Mouse (Mus musculus) NIH3T3 (cell line): Measurements from ENCODE around the gene Gpd1.
"Not testable (repeated sequence)": the region's sequence is repeated elsewhere in the genome, so short reads cannot be mapped to it uniquely, and the experiment has no call there.

Experiments
- DNase-seq: peaks from one replicate; pipeline ENCODE4 v3.0.0-alpha.2; 2012; ENCODE audit warnings: low read depth

Gene Gpd1

GRCm38 (mm10) chr15:99701640-99701998 lies 15.7 kb upstream of the Gpd1 start:
- DNase-seq = not testable (repeated sequence)

- peak; percentile 97 for DNase-seq
These were observed 15.1 kb upstream of the Gpd1 start, which contains the start of gene Smarcd1 for GRCm38 (mm10) chr15:99701999-99702900. Gene Smarcd1, plus strand, starts transcription at chr15:99702129.

DNA sequence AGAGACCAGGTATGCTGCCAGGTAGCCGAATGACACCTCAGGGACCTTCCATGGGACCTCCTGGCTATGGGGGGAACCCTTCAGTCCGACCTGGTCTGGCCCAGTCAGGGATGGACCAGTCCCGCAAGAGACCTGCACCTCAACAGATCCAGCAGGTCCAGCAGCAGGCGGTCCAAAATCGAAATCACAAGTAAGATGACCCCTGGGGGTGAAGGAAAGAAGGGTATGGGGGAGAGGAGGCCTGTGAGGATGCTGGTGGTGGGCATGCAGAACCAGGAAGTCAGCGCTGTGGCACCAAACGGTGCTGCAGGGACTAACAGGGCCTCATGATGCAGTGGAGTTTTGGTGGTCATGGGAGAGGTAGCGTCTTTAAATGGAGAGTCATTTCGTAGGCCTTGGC lies 14.2 kb upstream of the Gpd1 start:
- DNase-seq = no peak

DNA sequence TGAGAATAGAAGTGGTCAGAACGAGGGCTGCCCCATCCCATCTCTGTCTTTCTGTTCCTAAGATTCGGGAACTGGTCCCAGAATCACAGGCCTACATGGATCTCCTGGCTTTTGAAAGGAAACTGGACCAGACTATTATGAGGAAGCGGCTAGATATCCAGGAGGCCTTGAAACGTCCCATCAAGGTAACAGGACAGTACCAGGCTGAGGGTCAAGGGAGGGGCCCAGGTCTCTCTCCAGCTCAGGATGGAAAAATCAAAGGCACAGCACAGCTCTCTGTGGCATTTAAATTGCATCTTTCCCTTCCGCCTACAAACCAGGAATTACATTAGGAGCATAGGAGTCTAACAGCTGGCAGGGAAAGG lies 13.7 kb upstream of the Gpd1 start:
- no peak for DNase-seq

DNA sequence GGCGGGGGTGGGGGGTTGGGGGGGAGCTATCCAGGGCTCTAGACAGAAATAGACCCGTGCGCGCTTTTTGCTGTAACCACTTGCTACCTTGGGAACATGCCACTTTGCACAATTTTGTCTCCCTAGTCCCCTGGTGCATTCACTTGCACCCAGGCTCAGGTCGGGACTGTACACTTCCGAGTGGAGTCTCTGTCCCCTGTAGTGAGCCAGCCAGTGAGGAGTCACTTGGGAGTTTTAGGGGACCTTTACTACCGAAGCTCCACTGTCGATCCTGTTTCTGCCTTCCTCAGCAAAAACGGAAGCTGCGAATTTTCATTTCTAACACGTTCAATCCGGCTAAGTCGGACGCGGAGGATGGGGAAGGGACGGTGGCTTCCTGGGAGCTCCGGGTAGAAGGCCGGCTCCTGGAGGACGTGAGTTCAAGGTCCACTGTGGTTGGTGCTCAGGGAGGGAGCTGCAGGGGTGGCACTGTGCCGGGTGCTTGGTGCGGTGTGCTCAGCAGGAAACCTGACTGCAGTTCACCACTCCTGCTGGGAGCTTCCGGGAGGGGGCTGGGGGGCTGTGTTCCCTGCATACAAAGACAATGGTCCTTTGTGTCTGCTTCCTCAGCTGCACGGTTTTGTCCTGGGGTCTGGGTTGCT lies 13.2 kb upstream of the Gpd1 start:
- no peak for DNase-seq

- DNase-seq = peak; percentile 52
These were observed 12.4 kb upstream of the Gpd1 start for GRCm38 (mm10) chr15:99704881-99705280.

DNA sequence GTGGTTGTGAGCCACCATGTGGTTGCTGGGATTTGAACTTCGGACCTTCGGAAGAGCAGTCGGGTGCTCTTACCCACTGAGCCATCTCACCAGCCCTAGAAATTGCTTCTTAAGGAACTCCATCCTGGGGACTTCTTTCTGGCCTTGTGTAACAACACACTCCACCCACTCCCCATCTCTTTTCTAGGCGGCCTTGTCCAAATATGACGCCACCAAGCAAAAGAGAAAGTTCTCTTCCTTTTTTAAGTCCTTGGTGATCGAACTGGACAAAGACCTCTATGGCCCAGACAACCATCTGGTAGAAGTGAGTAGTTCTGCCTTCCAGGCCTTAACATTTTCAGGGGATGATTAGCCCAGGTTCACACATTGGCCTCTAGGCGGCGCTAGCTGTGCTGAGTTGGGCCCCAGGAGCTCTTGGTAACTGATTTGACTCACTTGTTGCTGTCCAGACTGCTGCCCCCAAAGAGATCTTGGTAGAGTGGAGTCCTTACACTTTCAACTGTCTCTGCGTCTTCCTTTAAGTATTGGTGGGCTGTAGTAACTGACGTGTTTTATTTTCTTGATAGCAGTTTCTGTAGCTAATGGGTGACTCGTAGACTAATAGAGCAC lies 11.8 kb upstream of the Gpd1 start, which contains the start of gene Gm17349:
TSS of gene Gm17349 (minus strand) at position 51 of the 609 bp plus-strand sequence.
- peak; percentile 90 for DNase-seq

GRCm38 (mm10) chr15:99708176-99708575 lies 9.1 kb upstream of the Gpd1 start:
- no peak for DNase-seq

GRCm38 (mm10) chr15:99710221-99711190 lies 6.8 kb upstream of the Gpd1 start:
- no peak for DNase-seq

GRCm38 (mm10) chr15:99711491-99711890 lies 5.8 kb upstream of the Gpd1 start:
- DNase-seq = no peak

- DNase-seq = no peak
These were observed 4.4 kb upstream of the Gpd1 start for GRCm38 (mm10) chr15:99712666-99713559.

GRCm38 (mm10) chr15:99713569-99713968 lies 3.7 kb upstream of the Gpd1 start:
- no peak for DNase-seq

DNA sequence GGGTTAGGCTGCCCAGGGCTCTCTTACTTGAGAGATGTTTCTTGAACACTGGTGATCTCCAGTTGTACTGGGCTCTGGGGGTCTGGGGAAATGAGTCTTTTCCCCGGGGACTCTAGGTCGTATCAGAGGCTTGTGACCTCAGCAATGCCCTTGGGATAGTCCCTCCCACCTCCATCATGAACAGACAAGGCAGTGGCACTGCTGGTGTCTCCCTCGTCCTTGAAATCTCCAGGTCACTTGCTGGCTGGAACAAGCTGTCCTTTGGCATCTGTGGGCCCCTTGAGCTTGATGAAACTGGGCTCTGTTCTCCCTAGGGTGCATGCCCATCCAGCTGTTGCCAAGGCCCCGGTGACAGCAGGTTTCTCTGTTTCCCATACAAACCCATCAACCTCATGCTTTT lies 3.1 kb upstream of the Gpd1 start:
- no peak for DNase-seq

- peak; percentile 83 for DNase-seq
These were observed 2.5 kb upstream of the Gpd1 start for GRCm38 (mm10) chr15:99714858-99715257.

DNA sequence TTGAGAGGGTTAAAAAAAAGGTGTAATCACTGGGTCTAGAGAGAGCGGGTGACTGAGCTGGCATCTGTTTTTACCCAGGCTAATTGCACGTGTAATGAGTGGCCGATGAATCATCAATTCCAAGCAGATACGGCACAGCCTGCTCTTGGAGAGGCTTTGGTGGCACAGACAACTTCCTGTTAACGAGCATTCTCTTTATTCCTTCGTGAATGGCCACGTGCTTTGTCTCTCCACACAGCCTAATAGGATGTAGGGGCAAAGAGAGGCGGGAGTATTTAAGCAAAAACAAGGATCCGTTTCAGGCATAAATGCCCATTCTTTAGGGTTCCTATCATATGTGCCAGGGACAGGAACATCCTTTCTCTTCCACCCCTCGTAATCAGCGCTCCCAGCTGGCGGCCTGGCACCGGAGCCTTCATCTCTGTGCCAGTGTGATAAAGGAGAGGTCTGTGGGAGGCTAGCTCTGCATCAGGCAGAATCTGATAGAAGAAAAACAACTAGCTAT lies 1.9 kb upstream of the Gpd1 start:
- no peak for DNase-seq

DNA sequence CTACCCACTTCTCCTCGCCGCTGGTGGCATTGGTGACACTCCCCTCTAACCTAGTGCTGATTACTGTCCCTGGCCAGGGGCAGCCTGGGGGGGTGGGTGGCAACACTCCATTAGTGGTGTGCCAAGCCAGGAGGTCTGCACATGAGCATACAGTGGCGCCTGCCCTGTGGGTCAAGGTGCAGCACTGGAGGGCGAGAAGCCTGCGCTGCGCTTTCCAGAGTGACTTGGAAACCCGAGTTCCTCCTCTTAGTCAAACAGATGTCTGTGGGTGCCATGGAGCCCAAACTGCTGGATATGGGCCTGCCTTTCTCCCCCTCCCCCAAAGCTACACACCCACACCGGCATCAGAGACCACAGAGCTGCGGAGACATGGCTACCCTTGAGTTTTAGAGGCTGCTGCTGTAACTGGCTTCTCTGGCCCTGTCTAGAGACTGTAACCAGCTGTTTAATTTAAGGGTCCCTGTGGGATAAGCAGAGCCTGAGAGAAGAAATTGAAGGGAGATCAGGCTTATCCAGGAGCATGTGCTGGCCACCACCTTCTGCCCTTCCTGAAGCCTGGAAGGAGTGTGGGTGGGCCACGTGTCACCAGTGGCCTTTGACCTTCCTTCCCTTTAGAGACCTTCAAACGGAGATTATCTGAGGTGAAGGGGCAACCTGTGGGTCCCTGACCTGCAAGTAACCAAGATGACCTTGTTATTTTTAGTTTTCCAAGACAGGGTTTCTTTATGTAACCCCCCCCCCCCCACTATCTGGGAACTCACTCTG lies 1.2 kb upstream of the Gpd1 start:
- no peak for DNase-seq

- no peak for DNase-seq
These were observed 501 bp upstream of the Gpd1 start for GRCm38 (mm10) chr15:99716814-99717213.

DNA sequence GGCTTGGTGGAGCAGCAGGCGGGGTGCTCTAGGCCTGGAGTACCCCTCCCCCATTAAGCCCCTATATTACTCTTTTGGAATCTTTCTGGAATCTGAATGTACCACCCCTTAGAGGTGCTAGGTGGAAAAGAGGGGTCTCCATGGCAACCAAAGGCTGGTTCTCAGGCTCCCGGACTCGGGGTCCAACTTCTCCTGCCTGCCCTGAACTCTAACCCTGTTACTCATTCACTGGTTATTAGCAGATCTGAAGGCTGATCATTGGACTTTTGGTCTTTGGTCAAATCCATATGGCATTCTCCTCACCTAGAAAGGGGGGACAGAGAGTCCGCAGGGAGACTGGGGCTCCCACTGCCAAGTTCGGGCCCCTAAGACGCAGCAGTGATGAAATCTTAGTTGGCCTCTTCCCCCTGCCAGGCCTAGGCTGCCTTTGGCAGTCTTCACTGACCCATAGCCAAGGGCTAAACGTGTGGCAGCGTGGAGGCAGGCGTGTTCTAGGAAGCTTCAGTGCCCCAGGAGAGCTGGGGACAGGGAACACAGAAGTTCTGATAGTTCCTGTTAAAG lies 1.2 kb downstream of the Gpd1 start:
- DNase-seq = no peak

DNA sequence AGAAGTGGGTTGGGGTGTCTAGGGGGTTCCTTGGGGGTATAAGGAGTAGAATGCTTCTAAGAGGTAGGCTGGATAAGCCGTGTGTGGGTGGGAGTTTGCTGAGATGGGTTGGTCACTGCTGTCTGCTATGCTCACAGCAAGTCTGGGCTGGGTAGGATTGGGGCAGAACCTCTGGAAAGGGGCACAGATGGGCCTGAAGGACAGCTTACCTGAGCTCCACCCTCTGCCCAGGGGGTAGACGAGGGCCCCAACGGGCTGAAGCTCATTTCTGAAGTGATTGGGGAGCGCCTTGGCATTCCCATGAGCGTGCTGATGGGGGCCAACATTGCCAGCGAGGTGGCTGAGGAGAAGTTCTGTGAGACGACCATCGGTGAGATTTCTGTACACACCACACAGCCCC lies 2.5 kb downstream of the Gpd1 start:
- no peak for DNase-seq
